Mouse (Mus musculus) hindbrain, embryonic 15.5 days (tissue): Measurements from ENCODE around the gene Bsn. TPM values are rescaled to one million over a fixed set of nuclear protein-coding genes. Genes with fewer than 3 reads are reported as not detected.
"Not testable (repeated sequence)": the region's sequence is repeated elsewhere in the genome, so short reads cannot be mapped to it uniquely, and the experiment has no call there.

Experiments used
- ATAC-seq: fragments of 200-750 bp; cut with Nextera tagmentation; 2 replicates; pipeline ENCODE4 v1.8.0; 2017; ENCODE audit warnings: low read depth, moderate number of reproducible peaks, moderate TSS enrichment; ENCODE audit not compliant: low FRiP score
- H3K27ac ChIP-seq: fragments of 300-500 bp; sonication (generic); replicated peaks from 2 replicates; pipeline ENCODE4 v1.5.1; 2015; ENCODE audit warnings: mild to moderate bottlenecking, inconsistent platforms
- H3K27me3 ChIP-seq: fragments of 300-500 bp; sonication (generic); 2 replicates; pipeline ENCODE4 v1.6.1; 2015; ENCODE audit warnings: control low read depth, inconsistent platforms
- H3K36me3 ChIP-seq: fragments of 300-500 bp; sonication (generic); 2 replicates; pipeline ENCODE4 v1.6.1; 2015; ENCODE audit warnings: control low read depth, inconsistent platforms
- H3K4me1 ChIP-seq: fragments of 300-500 bp; sonication (generic); replicated peaks from 2 replicates; pipeline ENCODE4 v1.6.1; 2015; ENCODE audit warnings: control low read depth, inconsistent platforms
- H3K4me2 ChIP-seq: fragments of 300-500 bp; sonication (generic); 2 replicates; pipeline ENCODE4 v1.6.1; 2015; ENCODE audit warnings: moderate library complexity, mild to moderate bottlenecking, inconsistent platforms
- H3K4me3 ChIP-seq: fragments of 300-500 bp; sonication (generic); 2 replicates; pipeline ENCODE4 v1.5.1; 2015; ENCODE audit warnings: mild to moderate bottlenecking, inconsistent platforms
- H3K9ac ChIP-seq: fragments of 300-500 bp; sonication (generic); 2 replicates; pipeline ENCODE4 v1.6.1; 2015; ENCODE audit warnings: inconsistent platforms
- H3K9me3 ChIP-seq: fragments of 300-500 bp; sonication (generic); 2 replicates; pipeline ENCODE4 v1.6.1; 2016; ENCODE audit warnings: control low read depth, inconsistent platforms
- WGBS: fragments of 180-500 bp; shearing (Covaris S2); methylation state at CpG from one replicate; pipeline ENCODE4 v1.1.7; 2015; 5-methylcytosine and 5-hydroxymethylcytosine counted together
- polyA plus RNA-seq: library from polyadenylated mRNA; unstranded; fragments of >200 nt; fragmentation: Nextera tagmentation; extraction: Ambion mirVana; gene quantifications from 2 replicates; pipeline ENCODE4 v1.2.1, GENCODE M21; 2015

Bsn gene
- polyA plus RNA-seq, 1 experiment from 2014 or later: 10.0 TPM

GRCm38 (mm10) chr9:108217936-108218543 lies 27.9 kb upstream of the Bsn start:
- no peaks in the 10 kb centered on the region for H3K9me3 ChIP-seq
- no peak for ATAC-seq
- no peak overlapping the region for H3K4me2 ChIP-seq
- peaks cover 13% of the 10 kb centered on the region for H3K4me1 ChIP-seq
- H3K36me3 ChIP-seq: peaks cover 16% of the 10 kb centered on the region
- H3K9ac ChIP-seq: no peak overlapping the region
- 80% methylated on average over 11 of the region's 11 CpGs for WGBS
- H3K27me3 ChIP-seq: no peaks in the 10 kb centered on the region
- H3K27ac ChIP-seq: no peak overlapping the region
- H3K4me3 ChIP-seq: no peak overlapping the region

GRCm38 (mm10) chr9:108217406-108217805 lies 27.2 kb upstream of the Bsn start:
- Histone ChIP-seq H3K27ac (no peak overlapping the region), H3K27me3 (no peaks in the 10 kb centered on the region), H3K4me2 (no peak overlapping the region), H3K4me3 (no peak overlapping the region), H3K9me3 (no peaks in the 10 kb centered on the region), H3K4me1 (peaks cover 18% of the 10 kb centered on the region), H3K36me3 (peaks cover 16% of the 10 kb centered on the region), H3K9ac (no peak overlapping the region)
- no peak for ATAC-seq
- WGBS: 93% methylated on average over 3 of the region's 3 CpGs

DNA sequence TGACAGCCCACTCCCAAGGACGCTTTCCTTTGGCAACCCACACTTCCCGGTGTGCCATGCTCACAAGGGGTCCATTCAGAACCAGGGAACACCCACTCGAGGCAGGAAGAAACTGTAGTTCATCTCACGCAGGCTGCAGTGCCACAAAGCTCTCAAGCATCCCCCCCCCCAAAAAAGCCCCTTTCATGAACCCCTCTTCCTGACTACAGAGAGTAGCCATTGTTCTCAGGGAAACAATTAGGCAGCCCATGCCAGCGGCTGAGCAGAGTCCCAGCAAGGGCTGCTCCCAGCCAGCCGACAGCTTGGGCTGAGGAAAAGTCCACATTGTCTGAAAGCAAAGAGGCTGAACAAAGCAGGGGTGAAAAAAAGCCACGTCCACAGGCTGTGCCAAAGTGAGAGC lies 22.9 kb upstream of the Bsn start:
- H3K9ac ChIP-seq: 0 out of 2 replicates have a peak overlapping the region, but pooled peaks have one; percentile 4
- H3K4me3 ChIP-seq: no peak overlapping the region
- peak; percentile 72; the same call in 1 of the 2 replicates for ATAC-seq
- peaks cover 31% of the 10 kb centered on the region for H3K36me3 ChIP-seq
- peak overlapping the region; percentile 77 for H3K27ac ChIP-seq
- no peak overlapping the region for H3K4me2 ChIP-seq
- peaks cover 18% of the 10 kb centered on the region for H3K4me1 ChIP-seq
- no peaks in the 10 kb centered on the region for H3K9me3 ChIP-seq
- WGBS: 6% methylated on average over 7 of the region's 7 CpGs
- no peaks in the 10 kb centered on the region for H3K27me3 ChIP-seq

GRCm38 (mm10) chr9:108212426-108212825 lies 22.2 kb upstream of the Bsn start:
- Histone ChIP-seq H3K9ac (no peak overlapping the region), H3K27ac (peak overlapping the region; percentile 77)
- 79% methylated on average over 2 of the region's 2 CpGs for WGBS

GRCm38 (mm10) chr9:108205571-108205901 lies 15.4 kb upstream of the Bsn start:
- Histone ChIP-seq H3K9ac (no peak overlapping the region), H3K27me3 (no peaks in the 10 kb centered on the region), H3K36me3 (peaks cover 30% of the 10 kb centered on the region), H3K4me3 (no peak overlapping the region), H3K4me2 (no peak overlapping the region), H3K27ac (peak overlapping the region; percentile 70), H3K9me3 (no peaks in the 10 kb centered on the region), H3K4me1 (peaks cover 22% of the 10 kb centered on the region)
- ATAC-seq: no peak
- WGBS: 61% methylated on average over 3 of the region's 3 CpGs

More at GRCm38 (mm10) chr9:108212426-108212825, 22.2 kb upstream of the Bsn start:
- peaks cover 18% of the 10 kb centered on the region for H3K4me1 ChIP-seq
- no peaks in the 10 kb centered on the region for H3K9me3 ChIP-seq
- H3K36me3 ChIP-seq: peaks cover 33% of the 10 kb centered on the region
- no peak overlapping the region for H3K4me3 ChIP-seq
- no peak for ATAC-seq
- H3K27me3 ChIP-seq: no peaks in the 10 kb centered on the region
- no peak overlapping the region for H3K4me2 ChIP-seq

DNA sequence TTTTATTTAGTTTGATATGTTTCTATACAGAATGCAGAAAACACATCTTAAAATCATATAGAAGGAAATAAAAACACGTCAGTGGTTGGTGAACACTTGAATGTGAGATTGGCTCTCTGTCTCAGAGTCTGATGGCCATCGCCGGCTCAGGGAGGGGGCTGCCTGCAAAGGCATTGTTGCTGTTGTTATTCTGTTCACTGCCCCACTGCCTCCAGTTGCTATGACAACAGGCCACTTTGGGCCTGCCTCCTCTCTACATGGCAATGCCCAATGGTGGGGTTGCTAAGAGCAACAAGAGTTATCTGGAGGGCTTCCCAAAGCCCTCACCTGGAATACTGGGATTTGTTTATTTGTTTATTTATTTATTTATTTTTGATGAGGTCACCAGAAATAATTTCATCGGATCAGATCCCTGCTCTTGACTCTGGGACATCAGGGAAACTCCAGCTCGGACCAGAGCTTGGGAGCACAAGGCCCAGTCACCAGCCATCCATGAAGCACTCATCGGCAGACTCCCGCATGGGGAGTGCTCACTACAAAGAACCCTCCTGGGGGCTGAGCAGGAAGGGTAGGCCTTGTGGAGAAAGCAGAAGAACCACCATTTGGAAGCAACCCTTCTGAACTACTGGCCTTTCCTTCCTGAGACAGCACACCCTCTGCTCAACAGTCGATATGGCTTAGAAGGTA lies 14.8 kb upstream of the Bsn start:
- H3K9ac ChIP-seq: no peak overlapping the region
- H3K4me3 ChIP-seq: no peak overlapping the region
- WGBS: 29% methylated on average over 8 of the region's 8 CpGs
- no peak overlapping the region for H3K4me2 ChIP-seq
- no peaks in the 10 kb centered on the region for H3K27me3 ChIP-seq
- peak; percentile 61 for ATAC-seq
- peak overlapping the region; percentile 70 for H3K27ac ChIP-seq
- H3K9me3 ChIP-seq: no peaks in the 10 kb centered on the region
- peaks cover 30% of the 10 kb centered on the region for H3K36me3 ChIP-seq
- peaks cover 25% of the 10 kb centered on the region for H3K4me1 ChIP-seq

GRCm38 (mm10) chr9:108203015-108203414 lies 12.8 kb upstream of the Bsn start:
- 49% methylated on average over 13 of the region's 13 CpGs for WGBS
- Histone ChIP-seq H3K9me3 (no peaks in the 10 kb centered on the region), H3K9ac (no peak overlapping the region), H3K27me3 (no peaks in the 10 kb centered on the region), H3K27ac (no peak overlapping the region), H3K4me1 (peaks cover 25% of the 10 kb centered on the region), H3K4me2 (no peak overlapping the region), H3K4me3 (no peak overlapping the region), H3K36me3 (peaks cover 14% of the 10 kb centered on the region)
- no peak for ATAC-seq

DNA sequence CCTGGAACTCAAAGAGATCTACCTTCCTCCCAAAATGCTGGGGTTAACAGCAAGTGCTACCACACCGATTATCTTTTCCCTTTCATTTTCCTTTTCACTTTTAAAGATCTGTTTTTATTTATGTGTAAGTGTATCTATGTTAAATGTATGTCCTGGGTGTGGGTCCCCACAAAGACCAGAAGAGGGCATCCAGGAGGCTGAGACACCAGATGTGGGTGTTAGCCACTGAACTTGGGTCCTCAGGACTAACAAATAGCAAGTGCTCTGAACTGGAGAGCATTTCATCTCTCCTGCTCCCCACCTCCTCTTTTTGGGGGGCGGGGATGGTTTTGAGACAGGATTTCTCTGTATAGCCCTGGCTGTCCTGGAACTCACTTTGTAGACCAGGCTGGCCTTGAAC lies 12.0 kb upstream of the Bsn start:
- no peak overlapping the region for H3K4me2 ChIP-seq
- no peak overlapping the region for H3K4me3 ChIP-seq
- H3K27ac ChIP-seq: no peak overlapping the region
- peaks cover 25% of the 10 kb centered on the region for H3K4me1 ChIP-seq
- ATAC-seq: no peak
- 96% methylated on average over 2 of the region's 2 CpGs for WGBS
- no peak overlapping the region for H3K9ac ChIP-seq
- H3K9me3 ChIP-seq: no peaks in the 10 kb centered on the region
- peaks cover 5% of the 10 kb centered on the region for H3K36me3 ChIP-seq
- no peaks in the 10 kb centered on the region for H3K27me3 ChIP-seq

GRCm38 (mm10) chr9:108201160-108201559 lies 11.0 kb upstream of the Bsn start:
- H3K27me3 ChIP-seq: no peaks in the 10 kb centered on the region
- peak; percentile 90 for ATAC-seq
- peaks cover 25% of the 10 kb centered on the region for H3K4me1 ChIP-seq
- H3K36me3 ChIP-seq: no peaks in the 10 kb centered on the region
- H3K4me3 ChIP-seq: peak overlapping the region; percentile 22
- WGBS: 0% methylated on average over 13 of the region's 13 CpGs
- H3K4me2 ChIP-seq: peak overlapping the region; percentile 52
- H3K9me3 ChIP-seq: no peaks in the 10 kb centered on the region
- peak overlapping the region; percentile 9; the same call in 1 of the 2 replicates for H3K27ac ChIP-seq
- peak overlapping the region; percentile 21; the same call in 1 of the 2 replicates for H3K9ac ChIP-seq

DNA sequence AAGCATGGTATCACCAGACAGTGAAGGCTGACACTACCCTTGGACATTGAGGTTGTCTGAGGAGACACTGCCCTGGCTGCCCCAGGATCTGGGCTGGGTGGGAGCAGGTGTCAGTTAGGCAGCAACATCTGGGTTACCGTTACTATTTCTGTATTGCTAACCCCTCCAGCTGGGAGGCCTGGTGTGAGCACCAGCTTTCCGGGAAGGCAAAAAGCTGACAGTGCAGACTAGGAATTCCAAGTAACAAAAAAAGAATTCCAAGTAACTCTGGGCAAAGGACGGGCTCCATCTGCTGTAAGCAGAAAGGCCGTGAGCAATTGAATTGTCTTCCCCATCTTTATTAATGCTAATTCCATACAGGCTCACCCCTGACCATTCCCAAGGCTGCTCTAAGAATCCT lies 8.4 kb upstream of the Bsn start:
- Histone ChIP-seq H3K4me3 (no peak overlapping the region), H3K36me3 (no peaks in the 10 kb centered on the region), H3K4me1 (peaks cover 9% of the 10 kb centered on the region), H3K9me3 (no peaks in the 10 kb centered on the region), H3K9ac (no peak overlapping the region), H3K27me3 (no peaks in the 10 kb centered on the region), H3K4me2 (no peak overlapping the region), H3K27ac (no peak overlapping the region)
- no peak for ATAC-seq
- 50% methylated on average over 4 of the region's 4 CpGs for WGBS

DNA sequence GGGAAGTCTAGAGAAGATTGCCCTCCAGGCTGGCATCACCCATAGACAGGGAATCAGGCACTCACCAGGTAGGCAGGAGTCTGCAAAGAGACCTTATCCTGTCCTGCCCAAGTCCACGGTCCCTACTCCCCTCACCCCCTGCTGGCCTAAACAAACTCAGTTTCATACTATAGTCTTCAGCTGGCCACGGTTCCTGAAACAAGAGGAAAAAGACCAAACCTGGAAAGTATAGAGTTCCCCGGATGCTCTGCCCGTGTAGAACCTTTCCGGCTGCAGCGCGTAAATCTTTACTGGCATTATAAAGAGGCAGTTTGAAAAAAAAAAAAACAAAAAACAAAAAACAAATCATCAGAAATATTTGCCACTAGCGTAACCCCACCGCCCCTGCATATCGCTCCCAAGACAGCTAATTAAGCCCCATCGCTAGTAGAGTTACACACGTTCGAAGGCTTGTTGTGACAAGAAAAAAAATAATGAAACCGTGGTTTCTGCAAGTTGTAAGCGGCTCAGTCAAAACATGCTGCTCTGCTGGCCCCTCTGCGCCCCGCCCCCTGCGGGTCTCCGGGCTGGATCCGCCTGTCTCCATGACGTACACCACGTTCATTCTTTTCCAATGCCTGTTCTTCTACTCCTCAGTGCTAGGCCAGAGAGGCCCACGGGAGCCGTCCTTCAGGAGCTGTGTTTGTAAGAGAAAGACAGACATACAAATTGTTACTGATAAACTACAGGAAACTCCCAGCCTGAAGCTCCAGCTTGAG lies 6.9 kb upstream of the Bsn start:
- H3K36me3 ChIP-seq: no peaks in the 10 kb centered on the region
- no peaks in the 10 kb centered on the region for H3K27me3 ChIP-seq
- H3K4me2 ChIP-seq: peak overlapping the region; percentile 6; the same call in 1 of the 2 replicates
- WGBS: 33% methylated on average over 24 of the region's 24 CpGs
- H3K9ac ChIP-seq: no peak overlapping the region
- H3K4me1 ChIP-seq: peaks cover 9% of the 10 kb centered on the region
- no peak overlapping the region for H3K4me3 ChIP-seq
- H3K9me3 ChIP-seq: no peaks in the 10 kb centered on the region
- no peak for ATAC-seq
- H3K27ac ChIP-seq: no peak overlapping the region

DNA sequence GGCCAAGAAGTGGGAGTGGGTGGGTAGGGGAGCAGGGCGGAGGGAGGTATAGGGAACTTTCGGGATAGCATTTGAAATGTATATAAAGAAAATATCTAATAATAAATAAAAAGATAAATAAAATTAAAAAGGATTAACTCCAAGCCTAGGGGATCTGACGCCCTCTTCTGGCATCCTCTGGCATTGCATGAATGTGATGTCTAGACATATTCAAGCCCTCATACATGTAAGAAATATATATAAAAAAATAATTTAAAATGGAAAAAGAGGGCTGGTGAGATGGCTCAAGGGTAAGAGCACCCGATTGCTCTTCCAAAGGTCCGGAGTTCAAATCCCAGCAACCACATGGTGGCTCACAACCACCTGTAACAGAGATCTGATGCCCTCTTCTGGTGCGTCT lies 6.0 kb upstream of the Bsn start:
- not testable (repeated sequence) for H3K27ac ChIP-seq, H3K9me3 ChIP-seq, H3K36me3 ChIP-seq, H3K4me2 ChIP-seq, H3K9ac ChIP-seq, H3K4me1 ChIP-seq, H3K27me3 ChIP-seq, H3K4me3 ChIP-seq, ATAC-seq
- WGBS: 67% methylated on average over 6 of the region's 6 CpGs
